Comparison of ENCODE assay signal across 9 mouse cellular contexts in the genomic region with DNA sequence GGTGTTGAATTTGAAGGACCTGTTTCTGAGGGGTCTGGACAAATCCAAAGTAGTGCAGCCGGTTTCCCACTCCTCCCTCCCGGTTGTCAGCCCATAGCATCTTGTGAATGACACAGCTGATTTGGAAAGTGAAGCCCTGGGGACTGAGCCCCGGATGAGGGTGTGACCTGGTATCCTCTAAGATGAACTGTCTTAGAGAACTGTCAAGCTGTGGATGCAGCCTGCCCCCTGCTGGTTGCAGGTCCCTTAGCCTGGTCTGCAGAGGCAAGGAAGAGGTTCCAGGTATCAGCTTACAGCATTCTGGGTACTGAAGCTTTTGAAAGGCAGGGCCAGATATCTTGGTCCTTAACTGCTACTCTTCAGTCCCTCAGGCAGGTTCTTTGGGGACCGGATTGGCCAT. TPM values are rescaled to one million over a fixed set of nuclear protein-coding genes. Genes with fewer than 3 reads are reported as not detected.
DNase-seq lines count a peak whose midpoint lies in the region; ATAC-seq lines count a peak whose summit lies in the region.
"Had no signal": no experiment of that assay in that cellular context is flagged by ENCODE, and none has a peak within 500 bp of the region (broad histone marks: within the 10 kb centered on the region; RNA-seq: fewer than 3 reads in every experiment).

No protein-coding gene starts in this region.

- no peaks in the 10 kb centered on the region for H3K9me3 ChIP-seq in neural tube, embryonic 15.5 days (replicated peaks)
- no peaks in the 10 kb centered on the region for H3K9me3 ChIP-seq in liver, embryonic 16.5 days (replicated peaks; ENCODE audit: control insufficient read depth, low read length)
- H3K9me3 ChIP-seq: heart, embryonic 13.5 days had no signal

- DNase-seq in neural tube, embryonic 10.5 days (ENCODE audit: extremely low spot score, low spot score), result peak; percentile 61
- DNase-seq in c-Kit-positive CD71-positive TER-119-negative erythroid progenitor cells, embryonic 14.5 days (ENCODE audit: low read depth), result peak; percentile 81
- peak; percentile 85 for DNase-seq in gastrocnemius, adult 18-20 months (ENCODE audit: low spot score)
- DNase-seq in kidney, adult 8-10 months, result peak; percentile 55 to 77
- peak; percentile 79 for DNase-seq in retina, embryonic 14.5 days (ENCODE audit: low spot score)
- DNase-seq in thymus, postnatal 36 days, result peak; percentile 79 to 80

- ATAC-seq in neural tube, embryonic 15.5 days (ENCODE audit: low FRiP score), result no peak
- peak; percentile 59; the same call in 1 of the 2 replicates for ATAC-seq in liver, embryonic 16.5 days (ENCODE audit: low read depth)

- H3K4me2 ChIP-seq in neural tube, embryonic 15.5 days, result no peak overlapping the region
- no peak overlapping the region for H3K4me2 ChIP-seq in liver, embryonic 16.5 days (ENCODE audit: low read depth, low read length)
- H3K4me2 ChIP-seq: heart, embryonic 13.5 days had no signal

- H3K4me1 ChIP-seq in neural tube, embryonic 15.5 days, result no peaks in the 10 kb centered on the region
- H3K4me1 ChIP-seq in liver, embryonic 16.5 days (ENCODE audit: control insufficient read depth, low read depth, low read length), result no peaks in the 10 kb centered on the region
- H3K4me1 ChIP-seq: heart, embryonic 13.5 days had no signal

- no peak overlapping the region for H3K27ac ChIP-seq in neural tube, embryonic 15.5 days (replicated peaks)
- H3K27ac ChIP-seq in liver, embryonic 16.5 days (ENCODE audit: low read length), result no peak overlapping the region
- H3K27ac ChIP-seq: heart, embryonic 13.5 days had no signal

- H3K4me3 ChIP-seq in neural tube, embryonic 15.5 days (replicated peaks), result no peak overlapping the region
- H3K4me3 ChIP-seq in liver, embryonic 16.5 days (ENCODE audit: low read depth, low read length), result no peak overlapping the region
- H3K4me3 ChIP-seq: heart, embryonic 13.5 days had no signal

- H3K36me3 ChIP-seq in neural tube, embryonic 15.5 days, result peaks cover 47% of the 10 kb centered on the region
- H3K36me3 ChIP-seq in liver, embryonic 16.5 days (ENCODE audit: control insufficient read depth, insufficient read depth), result 0 out of 2 replicates have a peak, but pooled peaks cover 3% of the 10 kb centered on the region

- H3K9ac ChIP-seq in neural tube, embryonic 15.5 days (replicated peaks), result no peak overlapping the region
- no peak overlapping the region for H3K9ac ChIP-seq in liver, embryonic 16.5 days (ENCODE audit: low read depth, low read length)
- H3K9ac ChIP-seq: heart, embryonic 13.5 days had no signal

- WGBS in neural tube, embryonic 15.5 days, result 23% methylated on average over 4 of the region's 4 CpGs
- WGBS in liver, embryonic 16.5 days (ENCODE audit: insufficient replicate concordance), result 14% methylated on average over 4 of the region's 4 CpGs

- H3K27me3 ChIP-seq in neural tube, embryonic 15.5 days (replicated peaks), result no peaks in the 10 kb centered on the region
- H3K27me3 ChIP-seq in liver, embryonic 16.5 days (ENCODE audit: control insufficient read depth, insufficient read depth, low read depth, low read length), result peaks cover 6% of the 10 kb centered on the region; the same call in 1 of the 2 replicates
- H3K27me3 ChIP-seq: heart, embryonic 13.5 days had no signal

RNA-seq across cellular contexts. Expression of a gene that starts 12.1 kb away (rescaled TPM):
- 30.5 and 35.8 TPM in 2 replicates for polyA plus RNA-seq in neural tube, embryonic 15.5 days (2015; fragmentation: Nextera tagmentation; extraction: Ambion mirVana)
- not detected for total RNA-seq in gastrocnemius, adult 18-20 months (2021)
- polyA plus RNA-seq in liver, embryonic 16.5 days (2015; fragmentation: Nextera tagmentation; extraction: Ambion mirVana), result 0.05 TPM in 1 of 2 replicates, not detected in the other

RNA-seq across cellular contexts. Expression of a gene that starts 26.0 kb away (rescaled TPM):
- polyA plus RNA-seq in neural tube, embryonic 15.5 days (2015; fragmentation: Nextera tagmentation; extraction: Ambion mirVana), result 0.83 and 1.3 TPM in 2 replicates
- total RNA-seq in gastrocnemius, adult 18-20 months (2021), result under 1 TPM; 0.62 to 1.00 TPM
- not detected in 2 replicates for polyA plus RNA-seq in liver, embryonic 16.5 days (2015; fragmentation: Nextera tagmentation; extraction: Ambion mirVana)

RNA-seq across cellular contexts. Expression of a gene that starts 26.3 kb away (rescaled TPM):
- polyA plus RNA-seq in neural tube, embryonic 15.5 days (2015; fragmentation: Nextera tagmentation; extraction: Ambion mirVana), result 59.9 and 64.3 TPM in 2 replicates
- total RNA-seq in gastrocnemius, adult 18-20 months (2021), result 10 to 100 TPM; 32.4 to 42.0 TPM
- 35.4 and 38.7 TPM in 2 replicates for polyA plus RNA-seq in liver, embryonic 16.5 days (2015; fragmentation: Nextera tagmentation; extraction: Ambion mirVana)

RNA-seq across cellular contexts. Expression of a gene that starts 51.5 kb away (rescaled TPM):
- 180 and 208 TPM in 2 replicates for polyA plus RNA-seq in neural tube, embryonic 15.5 days (2015; fragmentation: Nextera tagmentation; extraction: Ambion mirVana)
- 10 to 100 TPM; 24.2 to 24.7 TPM for total RNA-seq in gastrocnemius, adult 18-20 months (2021)
- polyA plus RNA-seq in liver, embryonic 16.5 days (2015; fragmentation: Nextera tagmentation; extraction: Ambion mirVana), result 3.5 and 4.3 TPM in 2 replicates

Comparison
In these comparisons a context has a peak if more than half of its experiments do, and no peak if none do; other contexts are left out.
1. RNA of a gene that starts 12.1 kb away (polyA plus RNA-seq): 30.5 to 35.8 TPM in neural tube, embryonic 15.5 days; 0.05 TPM in liver, embryonic 16.5 days; every median in the first group is over 10 times any median in the second.
2. Peak in every context shown above with its lines, with median percentiles within 50 percentile points of each other: DNase-seq.